Mouse (Mus musculus) embryo, embryonic 10 days (tissue): ENCODE results near the gene Rbp1.

Experiments used
- DNase-seq: peaks from one replicate; pipeline ENCODE4 v3.0.0-alpha.2; 2015; ENCODE audit warnings: low spot score

The Rbp1 gene

GRCm38 (mm10) chr9:98492821-98493220, 70.1 kb downstream of the Rbp1 start:
- no peak for DNase-seq
